Mouse (Mus musculus): ENCODE results near the gene Tln2. TPM values are rescaled to one million over a fixed set of nuclear protein-coding genes. Genes with fewer than 3 reads are reported as not detected.

Tln2 gene
- total RNA-seq (2021): 100 to 1,000 TPM; 121 to 123 TPM

DNA sequence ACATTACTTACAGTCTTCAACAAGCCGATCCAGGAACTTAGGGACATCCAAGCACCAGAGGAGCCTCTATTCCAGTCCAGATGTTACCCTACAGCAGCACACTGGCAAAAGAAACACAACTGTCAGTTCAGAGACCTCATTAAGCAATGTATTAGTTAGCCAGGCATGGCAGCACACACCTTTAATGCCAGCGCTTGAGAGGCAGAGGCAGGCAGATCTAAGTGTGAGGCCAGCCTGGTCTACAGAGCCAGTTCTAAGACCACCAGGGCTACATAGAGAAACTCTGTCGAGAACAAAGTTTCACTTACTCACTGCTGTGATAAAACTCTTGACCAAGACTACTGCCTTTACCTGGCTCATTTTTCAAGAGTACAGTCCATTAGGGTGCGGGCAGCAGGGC lies at the start of gene Tln2:
Tln2 (minus strand) TSS at position 101 of the 400 bp plus-strand sequence.
- DNase-seq (ENCODE audit: extremely low spot score in 1 of 2, low spot score in 2 of 2): no peak
- intact Hi-C loops (cut with DNase I): no loop called here

- intact Hi-C loops (cut with DNase I): no loop called here
- no peak for DNase-seq (ENCODE audit: extremely low spot score in 1 of 2, low spot score in 2 of 2)
Measured at GRCm38 (mm10) chr9:67609226-67609625, 49.7 kb upstream of the Tln2 start.

GRCm38 (mm10) chr9:67607786-67608366 lies 48.4 kb upstream of the Tln2 start:
- intact Hi-C loops (cut with DNase I): no loop called here
- DNase-seq (ENCODE audit: extremely low spot score in 1 of 2, low spot score in 2 of 2): no peak

DNA sequence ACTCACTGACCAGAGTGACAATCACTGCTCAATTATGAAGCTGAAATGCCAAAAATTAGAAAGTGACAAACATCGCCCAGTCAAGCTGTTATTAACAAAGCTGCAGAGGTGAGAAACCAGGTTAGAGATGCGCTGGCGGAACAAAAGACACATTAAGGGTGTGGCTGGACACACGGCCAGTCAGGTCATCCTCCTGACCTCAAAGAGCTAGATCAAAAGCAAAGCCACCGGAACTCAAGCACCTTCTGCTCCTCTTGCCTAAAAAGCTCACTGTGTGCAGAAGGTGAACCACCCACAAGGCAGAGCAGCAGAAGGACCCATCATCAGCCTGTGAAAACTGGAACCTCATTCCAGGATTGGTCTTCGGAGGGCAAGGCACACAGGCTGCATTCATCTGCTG lies 47.8 kb upstream of the Tln2 start:
- DNase-seq (ENCODE audit: extremely low spot score in 1 of 2, low spot score in 2 of 2): no peak
- intact Hi-C loops (cut with DNase I): no loop called here

GRCm38 (mm10) chr9:67605867-67606435 lies 46.4 kb upstream of the Tln2 start:
- DNase-seq (ENCODE audit: extremely low spot score in 1 of 2, low spot score in 2 of 2): no peak
- intact Hi-C loops (cut with DNase I): no loop called here

DNA sequence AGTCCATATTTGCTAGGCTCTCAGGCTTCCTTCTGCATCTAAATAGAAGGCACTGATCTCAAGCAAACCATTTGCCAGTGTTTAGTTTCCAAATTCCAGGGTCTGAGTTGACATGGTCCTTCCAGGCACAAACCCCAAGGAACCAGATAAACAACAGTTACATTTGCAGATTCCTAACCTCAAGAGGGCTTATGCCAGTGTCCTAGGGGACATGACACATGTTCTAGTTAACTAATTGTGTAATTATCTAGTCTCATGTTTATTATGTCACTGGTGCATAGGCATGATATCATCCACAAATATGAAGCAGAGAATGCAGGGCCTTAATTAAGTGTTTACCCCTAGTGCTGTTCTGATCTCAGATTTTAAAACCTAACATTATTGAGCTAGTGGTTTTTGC lies 45.4 kb upstream of the Tln2 start:
- no peak for DNase-seq (ENCODE audit: extremely low spot score in 1 of 2, low spot score in 2 of 2)
- intact Hi-C loops (cut with DNase I): no loop called here

GRCm38 (mm10) chr9:67602347-67602746 lies 42.8 kb upstream of the Tln2 start:
- intact Hi-C loops (cut with DNase I): no loop called here
- no peak for DNase-seq (ENCODE audit: extremely low spot score in 1 of 2, low spot score in 2 of 2)

DNA sequence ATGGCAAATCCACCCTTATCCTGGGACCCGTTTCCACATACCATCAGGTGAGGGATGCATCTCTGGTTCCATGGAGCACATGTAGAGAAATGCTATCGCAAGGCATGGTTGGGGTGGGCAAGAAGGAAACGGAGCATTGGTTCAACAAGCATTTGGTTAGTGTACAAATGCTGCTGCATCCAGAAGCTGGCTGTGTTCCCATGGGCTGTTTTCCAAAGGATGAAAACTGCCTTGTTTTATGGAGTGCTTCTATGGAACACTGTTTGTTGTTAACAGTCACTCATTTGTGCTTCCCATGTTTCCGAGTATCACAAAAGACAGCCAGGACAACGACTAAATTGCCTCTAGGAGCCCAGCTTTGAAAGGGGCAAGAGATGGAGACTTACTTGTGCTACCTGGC lies 35.7 kb upstream of the Tln2 start:
- no peak for DNase-seq (ENCODE audit: extremely low spot score in 1 of 2, low spot score in 2 of 2)
- intact Hi-C loops (cut with DNase I): no loop called here

GRCm38 (mm10) chr9:67593469-67594141 lies 34.1 kb upstream of the Tln2 start:
- intact Hi-C loops (cut with DNase I): no loop called here
- no peak for DNase-seq (ENCODE audit: extremely low spot score in 1 of 2, low spot score in 2 of 2)

DNA sequence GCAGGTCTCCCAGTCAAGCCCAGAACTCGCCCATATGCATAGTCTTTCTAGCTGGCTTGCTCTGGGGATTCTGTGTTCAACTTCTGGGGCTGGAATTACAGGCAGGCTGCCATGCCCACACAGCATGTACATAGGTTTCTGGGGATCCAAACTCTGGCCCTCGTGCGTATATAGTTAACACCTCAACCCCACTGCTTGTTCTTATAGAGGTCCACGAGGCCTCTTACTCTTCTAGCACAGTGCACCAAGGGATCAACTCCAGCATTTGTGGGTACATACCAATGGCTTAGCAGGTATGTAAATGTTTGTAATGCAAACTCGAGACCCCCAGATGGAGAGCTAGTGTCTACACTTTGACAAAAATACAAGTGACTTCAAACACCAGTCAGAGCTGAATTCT lies 33.2 kb upstream of the Tln2 start:
- no peak for DNase-seq (ENCODE audit: extremely low spot score in 1 of 2, low spot score in 2 of 2)
- intact Hi-C loops (cut with DNase I): no loop called here

DNA sequence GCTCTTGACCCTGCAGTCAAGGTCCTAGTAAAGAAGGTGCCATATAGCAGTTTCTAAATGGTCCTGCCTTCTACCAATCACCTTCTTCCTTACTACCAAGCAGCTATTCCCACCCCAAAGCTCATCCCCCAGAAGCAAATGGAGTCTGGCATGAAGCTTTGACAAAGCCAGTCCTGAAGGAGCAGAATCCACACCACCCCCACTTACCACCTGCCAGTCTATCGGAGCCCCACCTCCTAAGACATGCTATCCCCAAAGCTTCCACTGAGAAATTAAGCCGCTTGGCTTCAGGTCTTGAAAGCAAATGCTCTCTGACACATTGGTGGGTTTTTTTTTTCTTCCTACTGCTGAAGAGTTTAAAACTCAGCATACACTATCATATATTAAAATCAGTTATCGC lies 27.6 kb upstream of the Tln2 start:
- intact Hi-C loops (cut with DNase I): no loop called here
- DNase-seq (ENCODE audit: extremely low spot score in 1 of 2, low spot score in 2 of 2): no peak

DNA sequence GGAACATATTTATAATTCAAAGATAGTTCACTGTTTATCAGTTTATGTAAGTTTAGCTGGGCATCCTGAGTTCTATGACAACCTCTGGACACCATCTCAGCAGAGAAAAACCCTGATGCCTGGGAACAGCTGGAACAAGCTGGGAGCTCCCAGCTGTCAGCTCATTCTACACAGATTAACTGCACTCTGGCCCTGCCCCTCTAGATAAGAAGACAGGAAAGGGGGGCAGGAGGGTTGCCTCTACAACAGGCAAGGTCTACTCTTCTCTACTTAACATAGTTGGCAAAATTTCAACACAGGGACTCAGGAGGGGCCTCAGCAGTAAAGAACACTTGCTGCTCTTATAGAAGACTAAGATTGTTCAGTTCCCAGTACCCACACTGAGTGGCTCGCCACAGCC lies 27.0 kb upstream of the Tln2 start:
- DNase-seq (ENCODE audit: extremely low spot score in 1 of 2, low spot score in 2 of 2): no peak
- intact Hi-C loops (cut with DNase I): no loop called here

DNA sequence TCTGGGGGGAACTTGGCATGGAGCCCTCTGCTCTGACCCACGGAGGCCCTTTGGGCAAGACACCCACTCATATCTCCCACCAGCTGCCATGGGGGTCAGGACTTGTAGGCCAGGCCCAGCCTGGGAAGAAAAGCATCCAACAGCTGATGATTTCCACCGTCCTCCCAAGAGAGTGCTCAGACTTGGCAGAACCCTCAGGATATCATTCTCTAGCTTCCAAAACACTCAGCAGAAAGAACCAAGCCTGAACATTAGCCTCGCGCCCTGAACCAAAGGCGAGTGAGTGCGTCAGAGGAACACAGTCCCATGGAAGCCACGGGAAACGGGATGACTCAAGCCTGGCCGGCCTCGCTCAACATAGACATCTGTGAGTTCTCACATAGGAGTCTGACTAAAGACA lies 25.4 kb upstream of the Tln2 start:
- intact Hi-C loops (cut with DNase I): no loop called here
- no peak for DNase-seq (ENCODE audit: extremely low spot score in 1 of 2, low spot score in 2 of 2)

- intact Hi-C loops (cut with DNase I): no loop called here
- no peak for DNase-seq (ENCODE audit: extremely low spot score in 1 of 2, low spot score in 2 of 2)
Measured at GRCm38 (mm10) chr9:67581581-67582280, 22.2 kb upstream of the Tln2 start.

- intact Hi-C loops (cut with DNase I): no loop called here
- DNase-seq (ENCODE audit: extremely low spot score in 1 of 2, low spot score in 2 of 2): no peak
Measured at GRCm38 (mm10) chr9:67579541-67579940, 20.0 kb upstream of the Tln2 start.

GRCm38 (mm10) chr9:67574721-67575248 lies 15.3 kb upstream of the Tln2 start:
- peak in 1 of 2 experiments; percentile 36 for DNase-seq (ENCODE audit: extremely low spot score in 1 of 2, low spot score in 2 of 2)
- intact Hi-C loops (cut with DNase I): no loop called here

- no peak for DNase-seq (ENCODE audit: extremely low spot score in 1 of 2, low spot score in 2 of 2)
- intact Hi-C loops (cut with DNase I): no loop called here
Measured at GRCm38 (mm10) chr9:67573683-67573979, 14.1 kb upstream of the Tln2 start.

GRCm38 (mm10) chr9:67572790-67573682 lies 13.5 kb upstream of the Tln2 start:
- intact Hi-C loops (cut with DNase I): no loop called here

GRCm38 (mm10) chr9:67565801-67566258 lies 6.3 kb upstream of the Tln2 start:
- intact Hi-C loops (cut with DNase I): no loop called here

More at GRCm38 (mm10) chr9:67572790-67573682, 13.5 kb upstream of the Tln2 start:
- DNase-seq (ENCODE audit: extremely low spot score in 1 of 2, low spot score in 2 of 2): peak in 1 of 2 experiments; percentile 32

More at GRCm38 (mm10) chr9:67565801-67566258, 6.3 kb upstream of the Tln2 start:
- peak in 1 of 2 experiments; percentile 53 for DNase-seq (ENCODE audit: extremely low spot score in 1 of 2, low spot score in 2 of 2)
